Mouse (Mus musculus): ENCODE results near the gene Prune1. TPM values are rescaled to one million over a fixed set of nuclear protein-coding genes. Genes with fewer than 3 reads are reported as not detected.

Gene Prune1
- total RNA-seq, 2 experiments from 2014 or later = 20.1 to 21.9 TPM

DNA sequence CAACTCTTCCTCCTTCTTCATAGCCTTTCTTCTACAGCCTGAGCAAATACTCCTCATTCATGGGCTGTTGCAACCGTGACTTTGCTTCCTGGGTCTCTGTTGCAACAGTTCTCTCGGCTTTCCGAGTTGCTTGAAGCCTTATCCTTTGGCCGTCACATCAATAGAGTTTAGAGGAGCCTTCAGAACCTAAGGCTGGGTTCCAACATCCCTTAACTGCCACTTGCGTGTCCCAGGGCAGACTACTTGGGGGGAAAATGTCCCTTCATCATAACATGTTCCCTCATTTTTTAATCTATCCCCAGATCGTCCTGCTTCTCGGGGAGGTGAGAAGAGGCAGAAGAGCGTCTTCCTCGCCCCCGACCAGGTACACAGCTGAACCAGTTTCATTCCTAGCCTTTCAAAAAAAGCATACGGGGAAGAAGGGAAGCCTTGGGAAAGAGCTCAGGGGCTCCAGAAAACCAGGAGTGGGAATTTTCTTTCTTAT is 547 bp upstream of the Prune1 start:
- DNase-seq (ENCODE audit: low spot score in 2 of 2) = peak; percentile 40 to 57

DNA sequence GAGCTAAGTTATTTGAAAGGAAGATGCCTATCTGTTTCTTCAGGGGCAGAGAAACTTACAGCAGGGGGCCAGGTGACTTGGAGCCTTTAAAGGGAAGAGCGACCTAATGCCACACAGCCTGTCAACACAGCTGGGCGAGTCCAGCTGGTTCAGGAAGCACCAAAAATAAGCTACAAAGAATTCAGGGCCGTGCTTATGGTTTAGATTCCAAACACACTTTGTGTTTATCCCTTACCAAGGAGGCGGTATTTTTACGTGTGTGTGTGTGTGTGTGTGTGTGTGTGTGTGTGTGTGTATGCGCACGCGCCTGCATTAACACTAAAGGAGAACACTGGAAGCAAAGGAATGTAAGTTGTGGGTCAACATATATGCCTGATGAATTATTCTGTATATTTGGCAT is 1.1 kb downstream of the Prune1 start:
- DNase-seq (ENCODE audit: low spot score in 2 of 2) = no peak

DNA sequence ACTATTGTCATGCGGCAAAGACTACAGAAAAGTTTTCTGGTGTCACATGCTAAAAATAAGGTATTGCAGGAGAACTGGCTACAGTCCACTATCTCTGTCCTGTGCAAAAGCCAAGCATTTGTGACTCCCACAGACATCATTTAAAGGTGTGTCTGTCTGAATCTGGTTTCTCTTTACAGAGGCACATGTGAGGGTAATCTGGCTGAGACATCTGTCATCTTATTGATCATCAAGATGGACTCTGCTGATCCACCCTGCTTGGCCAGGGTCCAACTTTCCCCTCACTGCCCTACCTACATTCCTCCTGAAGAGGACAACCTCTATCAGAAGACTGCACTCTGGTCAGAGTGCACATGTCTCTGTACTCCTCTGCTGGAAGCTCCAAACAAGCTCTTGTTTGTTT is 4.7 kb downstream of the Prune1 start:
- DNase-seq (ENCODE audit: low spot score in 2 of 2) = no peak

DNA sequence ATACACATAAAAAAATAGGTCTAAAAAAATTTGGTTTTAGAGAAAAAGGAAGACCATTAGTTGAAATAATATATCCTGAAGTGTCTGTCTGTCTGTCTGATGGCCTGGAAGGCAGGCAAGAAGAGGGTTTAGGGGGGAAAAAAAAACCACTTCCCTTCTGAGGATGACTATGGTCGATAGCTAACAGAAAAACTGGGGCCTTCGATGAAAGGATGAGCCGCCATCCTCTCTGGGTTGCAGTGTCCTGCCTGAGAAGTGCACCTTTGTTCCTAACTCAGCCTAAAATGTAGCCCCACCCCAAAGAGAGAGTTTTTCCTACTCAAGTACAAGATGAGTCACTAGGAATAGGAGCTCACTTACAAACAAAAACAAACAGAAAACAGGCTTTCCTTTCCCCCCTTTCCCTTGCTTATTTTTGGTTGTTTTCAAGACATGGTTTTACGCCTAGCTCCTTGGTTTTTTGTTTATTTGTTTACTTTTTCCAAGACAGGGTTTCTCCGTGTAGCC is 5.4 kb downstream of the Prune1 start:
- DNase-seq (ENCODE audit: low spot score in 2 of 2) = no peak

DNA sequence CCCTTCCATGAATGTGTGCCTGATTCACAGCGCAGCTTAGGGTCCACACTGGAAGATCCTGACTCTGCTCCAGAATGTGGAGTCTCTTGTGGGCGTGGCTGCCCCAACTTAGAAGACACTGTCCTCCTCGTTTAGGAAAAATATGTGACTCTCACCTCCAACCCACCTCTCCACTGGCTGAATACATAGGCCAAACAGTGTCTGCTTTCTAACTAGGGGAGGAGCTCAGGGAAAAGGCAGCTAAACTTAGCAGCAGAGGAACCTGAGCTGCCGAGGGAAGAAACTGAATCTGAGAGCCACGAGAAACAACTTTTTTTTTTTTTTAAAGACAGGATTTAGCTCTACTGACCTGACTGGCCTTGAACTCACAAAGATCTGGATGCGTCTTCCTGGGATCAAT is 6.7 kb downstream of the Prune1 start:
- DNase-seq (ENCODE audit: low spot score in 2 of 2) = no peak

DNA sequence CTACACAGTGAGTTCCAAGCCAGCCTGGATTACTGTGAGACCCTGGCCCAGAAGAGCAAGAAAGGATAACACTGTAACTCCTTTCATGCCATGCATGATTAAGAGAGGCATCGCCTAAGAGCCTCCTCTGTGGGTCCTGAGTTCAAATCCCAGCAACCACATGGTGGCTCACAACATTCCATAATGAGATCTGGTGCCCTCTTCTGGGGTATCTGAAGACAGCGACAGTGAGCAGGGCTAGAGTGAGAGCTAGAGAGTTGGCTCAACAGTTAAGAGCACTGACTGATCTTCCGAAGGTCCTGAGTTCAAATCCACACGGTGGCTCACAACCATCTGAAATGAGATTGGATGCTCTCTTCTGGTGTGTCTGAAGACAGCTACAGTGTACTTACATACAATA is 7.4 kb downstream of the Prune1 start:
- no peak for DNase-seq (ENCODE audit: low spot score in 2 of 2)

DNA sequence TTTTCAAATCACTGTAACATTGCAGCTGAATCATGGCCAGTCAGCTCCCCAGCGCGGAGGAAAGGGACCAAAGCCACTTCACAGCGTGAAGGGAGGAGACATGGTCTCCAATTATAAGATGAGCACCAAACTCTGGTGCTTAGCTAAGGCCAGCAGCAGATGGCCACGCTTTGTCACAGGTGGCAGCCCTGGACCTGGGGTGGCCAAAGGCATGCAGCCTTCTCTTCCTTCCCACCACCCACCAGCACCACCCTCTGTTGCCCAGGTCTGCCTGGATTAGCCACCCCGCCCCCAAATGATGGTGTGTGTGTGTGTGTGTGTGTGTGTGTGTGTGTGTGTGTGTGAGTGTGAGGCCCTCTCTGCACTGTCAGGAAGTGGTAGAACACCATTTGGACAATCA is 8.4 kb downstream of the Prune1 start:
- DNase-seq (ENCODE audit: low spot score in 2 of 2) = no peak

DNA sequence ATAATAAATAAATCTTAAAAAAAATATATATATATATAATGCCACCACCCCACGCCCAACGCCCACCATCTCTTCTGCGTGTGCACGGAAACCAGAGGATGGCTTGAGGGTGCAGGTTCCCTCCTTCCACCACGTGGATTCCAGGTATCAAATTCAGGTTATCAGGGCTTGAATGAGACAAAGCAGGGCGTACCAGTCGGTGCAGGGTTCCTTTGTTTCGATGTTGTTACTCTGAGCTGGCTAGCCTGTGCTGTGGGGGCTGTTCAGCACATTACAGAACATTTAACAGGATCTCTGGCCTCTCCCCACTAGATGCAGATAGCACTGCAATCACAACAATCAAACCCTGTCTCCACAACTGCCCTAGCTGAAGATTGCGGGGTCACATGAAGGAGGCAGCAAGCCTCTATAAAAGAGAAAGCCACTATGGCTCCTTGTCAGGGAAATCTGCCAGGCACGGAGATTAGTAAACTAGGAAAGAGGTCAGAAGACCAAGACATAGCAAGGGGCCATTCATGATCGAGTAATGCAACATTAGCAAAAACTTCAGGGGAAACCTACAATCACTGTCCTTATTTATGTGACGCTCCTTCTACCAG is 11.0 kb downstream of the Prune1 start:
- no peak for DNase-seq (ENCODE audit: low spot score in 2 of 2)

DNA sequence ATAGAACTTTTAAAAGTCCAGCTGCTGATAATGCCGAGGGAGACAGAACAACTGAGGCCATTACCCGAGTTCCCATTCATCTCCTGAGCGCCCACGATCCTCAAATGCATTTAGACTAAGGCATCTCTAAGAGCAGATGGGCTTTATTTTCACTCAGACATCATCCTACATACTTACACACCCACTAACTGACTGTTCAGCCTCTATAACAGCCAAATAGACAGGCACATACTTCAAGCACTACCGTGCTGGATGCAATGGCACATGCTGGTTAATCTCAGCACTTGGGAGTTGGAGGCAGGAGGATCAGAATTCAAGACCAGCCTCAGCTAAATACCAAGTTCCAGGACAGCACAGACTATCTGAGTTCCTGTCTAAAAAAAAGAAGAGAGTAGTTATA is 12.1 kb downstream of the Prune1 start:
- no peak for DNase-seq (ENCODE audit: low spot score in 2 of 2)

DNA sequence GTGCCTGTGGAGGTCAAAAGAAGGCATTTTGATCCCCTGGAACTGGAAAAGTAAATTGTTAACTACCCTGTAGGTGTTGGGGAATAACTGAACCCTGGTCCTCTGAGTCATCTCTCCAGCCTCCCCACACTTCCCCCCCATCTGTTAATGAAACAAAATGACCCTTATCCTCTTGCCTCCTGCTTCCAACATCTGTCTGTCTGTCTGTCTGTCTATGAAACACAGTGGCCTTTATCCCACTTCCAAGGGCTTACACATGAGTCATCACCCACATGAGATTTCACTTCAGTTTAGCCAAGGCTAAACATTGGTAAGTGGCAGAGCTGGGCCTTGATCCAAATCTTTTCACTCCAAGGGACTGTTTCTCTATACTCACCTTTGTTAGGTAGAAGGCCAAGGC is 14.0 kb downstream of the Prune1 start:
- DNase-seq (ENCODE audit: low spot score in 2 of 2) = peak in 1 of 2 experiments; percentile 32

DNA sequence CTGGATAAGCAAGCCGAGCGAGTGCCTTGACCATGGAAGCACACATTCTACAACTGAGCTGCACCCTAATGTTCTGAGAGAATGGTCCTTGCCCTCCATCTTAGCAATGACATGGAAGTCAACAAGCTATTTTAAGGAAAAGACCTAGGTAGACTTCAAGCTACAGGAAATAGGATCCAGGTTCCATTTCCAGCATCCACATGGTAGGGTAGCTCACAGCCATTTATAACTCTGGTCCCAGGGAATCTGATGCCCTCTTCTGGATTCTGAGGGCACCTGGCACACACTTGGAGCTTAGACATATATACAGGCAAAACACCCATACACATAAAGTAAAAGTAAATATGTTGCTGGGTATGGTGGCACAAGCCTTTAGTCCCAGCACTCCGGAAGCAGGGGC is 15.8 kb downstream of the Prune1 start:
- no peak for DNase-seq (ENCODE audit: low spot score in 2 of 2)

DNA sequence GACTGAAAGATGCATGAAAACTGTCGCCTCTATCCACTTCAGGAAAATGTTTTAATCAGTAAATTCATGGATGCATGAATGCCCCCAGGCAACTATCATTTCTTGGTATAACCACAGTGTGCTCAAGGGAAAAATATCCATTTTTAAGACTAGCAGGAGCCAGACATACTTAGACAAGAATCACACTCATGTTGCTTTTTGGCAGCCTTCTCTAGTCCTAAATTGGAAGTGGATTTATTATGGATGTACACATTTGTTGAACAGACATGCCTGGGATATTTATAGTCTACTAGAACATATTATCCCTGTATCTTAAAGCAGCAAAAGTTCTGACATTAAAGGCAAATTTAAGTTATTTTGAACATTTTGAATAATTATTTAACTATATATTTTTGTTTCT is 17.2 kb downstream of the Prune1 start:
- no peak for DNase-seq (ENCODE audit: low spot score in 2 of 2)

DNA sequence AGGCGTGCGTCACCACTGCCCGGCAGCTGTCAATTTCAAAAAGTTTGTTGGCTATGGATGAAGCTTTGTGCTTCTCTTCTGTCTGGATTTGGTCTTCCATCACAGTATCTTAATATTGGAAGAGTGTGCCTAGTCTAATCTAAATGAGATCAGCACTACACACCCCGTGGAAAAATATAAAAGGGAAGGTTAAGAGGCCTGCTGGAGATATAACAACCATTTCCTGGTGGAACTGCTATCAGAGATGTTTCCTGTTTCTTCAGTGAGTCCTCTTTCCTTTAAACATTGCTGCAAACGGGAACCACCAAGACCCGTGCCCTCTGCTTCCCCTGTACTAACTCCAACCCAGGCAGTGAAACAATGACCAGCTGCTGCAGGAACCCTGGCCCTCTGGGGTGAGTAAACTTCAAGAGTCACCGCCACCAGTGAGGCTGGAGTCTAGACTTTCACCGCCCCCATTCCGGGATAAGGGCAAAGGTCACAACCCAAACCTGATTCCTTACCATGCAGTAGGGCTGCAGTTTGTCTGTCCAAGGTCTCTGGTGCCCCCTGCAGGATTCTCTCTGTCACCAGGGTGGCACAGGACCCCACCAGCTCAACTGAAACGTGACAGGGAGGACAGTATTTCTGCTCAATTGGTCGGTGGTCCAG is 18.7 kb downstream of the Prune1 start:
- peak; percentile 61 to 75 for DNase-seq (ENCODE audit: low spot score in 2 of 2)

DNA sequence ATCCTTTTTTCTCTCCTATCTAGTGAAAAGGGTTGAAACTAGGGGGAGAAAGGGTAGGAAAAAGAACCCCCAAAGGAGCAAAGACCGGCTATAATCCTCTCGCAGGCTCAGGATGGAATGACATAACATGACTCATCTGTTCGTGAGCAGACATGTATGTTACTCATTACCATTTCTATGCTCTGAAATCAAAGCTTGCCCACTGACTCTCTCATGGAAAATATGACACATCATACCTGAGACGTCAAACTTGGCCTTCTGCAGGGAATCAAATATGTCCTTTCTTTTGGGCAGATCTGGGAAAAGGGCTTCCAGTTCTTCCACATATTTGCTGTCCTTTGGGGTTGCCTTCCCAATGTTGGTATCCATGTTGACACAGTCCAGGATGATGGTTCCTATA is 19.9 kb downstream of the Prune1 start:
- DNase-seq (ENCODE audit: low spot score in 2 of 2) = no peak

DNA sequence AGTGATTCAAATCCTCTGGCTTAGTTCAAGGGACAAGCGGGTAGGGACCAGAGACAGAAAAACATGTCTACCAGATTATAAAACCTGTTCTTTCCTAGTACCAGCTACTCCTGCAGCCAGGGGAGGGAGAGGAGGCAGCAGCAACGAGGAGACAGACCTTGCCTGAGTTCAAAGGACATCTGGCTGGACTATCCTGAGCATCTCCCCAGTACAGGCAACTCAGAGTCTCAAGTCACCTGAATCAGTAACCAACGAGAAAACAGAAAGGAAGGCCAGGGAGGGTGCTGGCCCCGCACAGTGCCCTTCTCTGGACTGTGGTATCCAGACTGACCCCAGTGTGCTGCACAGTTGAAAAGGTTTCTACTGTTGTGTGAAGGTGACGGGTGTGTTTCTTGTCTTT is 24.9 kb downstream of the Prune1 start:
- no peak for DNase-seq (ENCODE audit: low spot score in 2 of 2)

DNA sequence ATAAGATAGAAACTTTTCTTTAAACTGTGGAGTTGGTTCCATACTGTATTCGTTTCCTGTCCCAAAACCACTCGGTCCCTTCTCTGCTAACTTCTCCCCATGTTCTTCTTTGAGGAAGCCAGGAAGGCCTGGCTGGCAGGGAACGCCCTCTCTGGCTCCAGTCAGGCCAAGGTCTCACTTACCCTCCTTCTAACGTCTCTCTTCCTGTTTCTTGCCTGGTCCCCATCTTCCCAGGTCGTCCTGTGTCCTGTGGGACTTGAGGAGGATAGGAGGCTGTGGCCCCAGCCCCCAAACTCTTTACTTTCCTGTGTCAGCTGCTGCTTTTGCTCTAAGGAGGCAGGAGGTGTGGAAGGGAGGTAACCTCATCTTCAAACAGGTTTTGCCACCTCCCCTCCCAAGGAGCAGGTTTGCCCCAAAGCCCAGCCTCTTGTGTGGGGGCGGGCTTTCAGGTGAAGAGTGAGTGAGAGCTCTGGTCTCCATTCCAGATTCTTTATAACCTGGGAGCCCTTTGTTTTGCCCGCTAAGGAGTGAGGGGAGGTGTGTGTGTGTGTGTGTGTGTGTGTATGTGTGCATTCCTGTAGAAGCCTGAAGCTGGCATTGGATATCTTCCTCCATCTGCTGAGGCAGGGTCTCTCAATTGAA is 31.0 kb downstream of the Prune1 start, which contains the start of gene Bnipl:
TSS of gene Bnipl (minus strand) at position 411 of the 642 bp plus-strand sequence.
- no peak for DNase-seq (ENCODE audit: low spot score in 2 of 2)

DNA sequence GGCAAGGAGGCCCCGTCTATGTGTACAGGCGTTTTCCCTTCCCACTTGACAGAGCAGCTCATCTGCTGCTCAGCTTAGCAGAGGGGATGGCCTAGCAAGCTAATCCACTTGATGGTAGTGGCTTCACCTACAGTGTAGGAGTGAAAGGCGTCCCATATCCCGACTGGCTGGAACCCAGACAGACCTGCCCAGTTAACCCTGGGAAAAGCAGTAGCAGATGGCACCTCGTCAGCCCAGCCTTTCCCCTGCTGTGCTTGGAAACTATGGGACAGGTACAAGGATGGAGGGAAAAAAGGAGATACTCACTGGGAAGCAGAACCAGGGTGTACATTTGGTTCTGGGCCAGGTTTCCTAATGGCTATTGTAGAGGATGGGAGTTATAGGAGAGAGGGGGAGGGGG is 31.5 kb downstream of the Prune1 start:
- no peak for DNase-seq (ENCODE audit: low spot score in 2 of 2)

DNA sequence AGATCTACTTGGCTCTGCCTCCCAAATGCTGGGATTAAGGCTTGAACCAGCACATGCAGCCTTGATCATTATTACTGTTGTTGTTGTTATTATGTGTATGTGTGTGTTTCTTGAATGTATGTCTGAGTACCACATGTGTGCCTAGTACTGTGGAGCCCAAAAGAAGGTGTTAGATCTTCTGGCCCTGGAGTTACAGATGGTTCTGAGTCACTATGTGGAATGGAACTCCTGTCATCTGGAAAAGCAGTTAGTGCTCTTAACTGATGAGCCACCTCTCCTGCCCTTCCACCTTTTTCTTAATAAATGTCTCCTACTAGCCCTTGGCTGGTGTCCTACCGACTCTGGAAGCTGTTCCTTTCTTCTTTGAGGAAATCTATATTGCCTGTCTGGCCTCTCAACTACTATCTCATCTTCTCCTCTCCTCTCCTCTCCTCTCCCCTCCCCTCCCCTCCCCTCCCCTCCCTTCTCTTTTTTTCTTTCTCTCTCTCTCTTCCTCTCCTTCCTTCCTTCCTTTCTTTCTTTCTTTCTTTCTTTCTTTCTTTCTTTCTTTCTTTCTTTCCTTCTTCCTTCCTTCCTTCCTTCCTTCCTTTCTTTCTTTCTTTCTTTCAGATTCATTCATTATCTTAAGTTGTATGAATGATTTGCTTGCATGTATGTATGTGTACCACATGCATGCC is 34.1 kb downstream of the Prune1 start:
- no peak for DNase-seq (ENCODE audit: low spot score in 2 of 2)

DNA sequence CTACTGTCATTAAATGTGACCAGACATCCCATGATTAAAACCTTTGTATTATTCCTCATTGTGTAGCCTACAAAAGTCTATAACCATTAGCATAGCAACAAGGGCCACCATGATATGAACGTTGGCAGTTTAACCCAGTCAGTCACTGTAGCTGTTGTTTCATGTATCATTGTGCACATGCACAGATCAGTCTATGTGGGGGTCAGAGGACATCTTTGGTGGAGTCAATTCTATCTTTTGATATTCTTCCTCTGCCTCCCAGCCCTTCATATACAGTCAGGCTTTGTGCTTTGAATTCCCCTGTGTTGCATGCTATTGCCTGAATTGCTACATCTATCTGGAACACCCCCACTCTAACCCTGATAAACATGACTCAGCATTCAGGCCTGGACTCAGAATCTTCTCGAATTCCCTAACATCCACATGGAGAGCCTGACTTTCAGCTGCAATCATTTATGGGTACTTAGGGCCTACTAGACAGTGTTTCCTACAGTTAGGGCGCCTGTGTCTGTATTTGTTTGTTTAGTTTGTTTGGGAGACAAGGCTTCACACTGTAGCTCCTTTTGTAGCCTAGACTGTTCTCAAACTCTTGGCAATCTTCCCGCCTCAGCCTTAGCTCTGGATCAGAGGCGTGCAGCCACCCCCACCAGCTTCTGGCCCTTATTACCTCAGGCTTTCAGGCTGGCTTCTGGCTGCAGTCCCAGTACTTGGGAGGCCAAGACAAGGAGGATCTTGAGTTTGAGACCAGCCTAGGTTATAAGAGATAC is 35.2 kb downstream of the Prune1 start:
- peak in 1 of 2 experiments; percentile 33 for DNase-seq (ENCODE audit: low spot score in 2 of 2)

DNA sequence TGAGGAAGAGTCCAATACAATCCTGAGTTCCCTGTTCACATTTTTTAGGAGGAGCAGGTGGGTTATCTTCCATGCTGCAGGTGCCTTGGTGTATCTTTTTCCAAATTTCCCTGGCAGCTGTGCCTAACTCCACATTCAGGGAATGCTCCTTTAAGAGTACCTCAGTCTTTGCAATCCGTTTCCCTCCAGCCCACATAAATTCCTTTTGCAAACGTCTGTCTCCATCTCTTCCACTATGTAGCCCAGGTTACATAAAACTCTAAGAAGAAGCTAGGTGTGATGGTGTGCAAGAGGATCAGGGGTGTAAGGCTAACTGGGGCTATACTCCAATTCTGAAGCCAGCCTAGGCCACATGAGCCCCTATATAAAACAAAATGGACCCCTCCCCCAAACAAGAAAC is 38.8 kb downstream of the Prune1 start:
- DNase-seq (ENCODE audit: low spot score in 2 of 2) = no peak

DNA sequence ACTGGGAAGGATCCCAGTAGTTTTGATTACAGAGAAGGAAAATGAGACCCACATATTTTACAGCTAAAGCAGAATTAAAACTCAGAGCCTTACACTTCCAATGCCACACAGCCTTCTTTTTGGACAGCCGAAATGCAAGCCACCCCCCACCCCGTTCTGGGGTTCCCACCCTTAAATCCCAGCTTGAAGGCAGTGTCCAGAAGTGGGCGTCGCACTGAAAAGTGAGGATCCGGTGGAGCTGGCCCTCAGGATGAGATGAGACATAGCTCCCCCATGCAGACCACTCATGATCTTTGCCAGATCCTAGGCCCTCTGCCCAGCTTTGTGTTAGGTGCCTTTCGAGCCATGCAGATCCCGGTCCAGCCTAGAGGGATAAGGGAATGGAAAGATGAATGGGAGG is 40.4 kb downstream of the Prune1 start, which contains the start of gene Gm128:
TSS of gene Gm128 (minus strand) at position 101 of the 400 bp plus-strand sequence.
- DNase-seq (ENCODE audit: low spot score in 2 of 2) = no peak

Measured in adrenal gland, adult 18-20 months (tissue).